Mouse (Mus musculus) neural tube, postnatal 0 days (tissue): ENCODE data around the gene Gm428. TPM values are rescaled to one million over a fixed set of nuclear protein-coding genes. Genes with fewer than 3 reads are reported as not detected.

Experiments
- polyA plus RNA-seq: library from polyadenylated mRNA; unstranded; fragments of >200 nt; fragmentation: Nextera tagmentation; extraction: Ambion mirVana; gene quantifications from 2 replicates; pipeline ENCODE4 v1.2.1, GENCODE M21; 2015

The Gm428 gene
- polyA plus RNA-seq, result not detected in 2 replicates

DNA sequence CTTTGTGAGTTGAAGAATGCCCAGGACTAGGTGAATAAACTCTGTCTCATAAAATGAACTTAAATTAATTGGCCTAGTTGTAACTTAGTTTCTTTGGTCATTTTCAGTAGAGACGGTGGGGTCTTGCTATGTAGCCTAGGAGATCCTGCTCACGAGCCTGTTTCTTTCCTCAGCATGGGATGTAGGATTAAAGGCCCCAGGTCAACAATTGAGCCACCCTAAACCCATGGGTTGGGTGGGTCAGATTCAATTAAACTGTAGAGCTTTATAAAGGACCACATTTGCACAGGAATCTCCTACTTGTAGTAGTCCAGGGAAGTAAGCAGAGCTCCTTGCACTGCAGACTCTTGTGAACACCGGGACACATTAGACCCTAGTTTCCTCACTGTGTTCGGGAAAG lies at the start of gene Gm428:
Gene Gm428, plus strand, starts transcription at position 301 of the 400 bp plus-strand sequence.

DNA sequence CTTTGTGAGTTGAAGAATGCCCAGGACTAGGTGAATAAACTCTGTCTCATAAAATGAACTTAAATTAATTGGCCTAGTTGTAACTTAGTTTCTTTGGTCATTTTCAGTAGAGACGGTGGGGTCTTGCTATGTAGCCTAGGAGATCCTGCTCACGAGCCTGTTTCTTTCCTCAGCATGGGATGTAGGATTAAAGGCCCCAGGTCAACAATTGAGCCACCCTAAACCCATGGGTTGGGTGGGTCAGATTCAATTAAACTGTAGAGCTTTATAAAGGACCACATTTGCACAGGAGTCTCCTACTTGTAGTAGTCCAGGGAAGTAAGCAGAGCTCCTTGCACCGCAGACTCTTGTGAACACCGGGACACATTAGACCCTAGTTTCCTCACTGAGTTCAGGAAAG lies 45.5 kb upstream of the Gm428 start, which contains the start of gene Gm11236:
Gene Gm11236, plus strand, starts transcription at position 301 of the 400 bp plus-strand sequence.

GRCm38 (mm10) chr4:73668054-73668453 lies 15.3 kb upstream of the Gm428 start, which contains the start of gene Gm11239:
Gm11239 (plus strand) TSS chr4:73668354.

Other genes with a start within 250 kb of the Gm428 start
- gene Gm11238, start 75.6 kb upstream of the Gm428 start, polyA plus RNA-seq, result not detected in 2 replicates
- gene Gm11237, start 60.5 kb upstream of the Gm428 start, polyA plus RNA-seq, result not detected in 2 replicates
- gene Gm11236, start 45.4 kb upstream of the Gm428 start, polyA plus RNA-seq, result not detected in 2 replicates
- not detected in 2 replicates for gene Gm11239, start 15.2 kb upstream of the Gm428 start, polyA plus RNA-seq
- 0.71 and 0.83 TPM in 2 replicates for gene Rasef, start 107.5 kb downstream of the Gm428 start, polyA plus RNA-seq
- not detected in 2 replicates for gene Gm11758, start 192.8 kb downstream of the Gm428 start, polyA plus RNA-seq
- gene Gm11757, start 207.6 kb downstream of the Gm428 start, polyA plus RNA-seq, result not detected in 2 replicates
- not detected in 2 replicates for gene Gm13871, start 222.4 kb downstream of the Gm428 start, polyA plus RNA-seq
- not detected in 2 replicates for gene Gm11756, start 237.2 kb downstream of the Gm428 start, polyA plus RNA-seq